Mouse (Mus musculus): ENCODE data around the gene Dmwd. TPM values are rescaled to one million over a fixed set of nuclear protein-coding genes. Genes with fewer than 3 reads are reported as not detected.

Gene Dmwd
- 0.92 TPM for total RNA-seq (2023)

GRCm38 (mm10) chr7:19075723-19076585, at the start of gene Dmwd:
TSS of gene Dmwd (plus strand) at chr7:19076227.

DNA sequence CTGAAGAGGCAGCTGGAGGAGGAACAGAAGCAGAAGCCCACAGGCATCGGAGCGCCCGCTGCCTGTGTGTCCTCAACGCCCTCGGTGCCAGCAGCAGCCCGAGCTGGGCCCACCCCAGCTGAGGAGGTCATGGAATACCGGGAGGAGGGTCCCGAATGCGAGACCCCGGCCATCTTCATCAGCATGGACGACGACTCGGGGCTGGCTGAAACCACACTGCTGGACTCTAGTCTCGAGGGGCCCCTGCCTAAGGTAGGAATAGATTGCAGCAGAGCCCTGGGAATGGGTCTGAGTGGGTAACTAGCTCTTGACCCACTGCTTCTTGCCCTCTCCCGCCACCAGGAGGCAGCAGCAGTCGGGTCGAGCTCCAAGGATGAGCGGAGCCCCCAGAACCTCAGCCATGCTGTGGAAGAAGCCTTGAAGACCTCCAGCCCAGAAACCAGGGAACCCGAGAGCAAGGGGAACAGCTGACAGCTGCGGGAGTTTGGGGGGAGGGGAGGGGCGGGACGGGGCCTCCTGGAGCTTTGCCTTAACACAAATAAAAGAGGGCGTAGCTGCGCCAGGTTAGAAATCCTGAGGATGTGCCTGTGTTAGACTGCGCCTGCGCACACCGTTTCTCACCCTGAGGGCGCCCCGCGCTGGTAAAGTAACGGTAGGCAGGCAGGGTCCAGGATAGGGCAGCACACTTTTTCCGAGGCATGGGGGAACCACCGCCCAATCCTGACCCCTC, 21.8 kb upstream of the Dmwd start, which contains the start of gene Rsph6a:
Gene Rsph6a (plus strand): TSS at position 644 of the 730 bp plus-strand sequence.

DNA sequence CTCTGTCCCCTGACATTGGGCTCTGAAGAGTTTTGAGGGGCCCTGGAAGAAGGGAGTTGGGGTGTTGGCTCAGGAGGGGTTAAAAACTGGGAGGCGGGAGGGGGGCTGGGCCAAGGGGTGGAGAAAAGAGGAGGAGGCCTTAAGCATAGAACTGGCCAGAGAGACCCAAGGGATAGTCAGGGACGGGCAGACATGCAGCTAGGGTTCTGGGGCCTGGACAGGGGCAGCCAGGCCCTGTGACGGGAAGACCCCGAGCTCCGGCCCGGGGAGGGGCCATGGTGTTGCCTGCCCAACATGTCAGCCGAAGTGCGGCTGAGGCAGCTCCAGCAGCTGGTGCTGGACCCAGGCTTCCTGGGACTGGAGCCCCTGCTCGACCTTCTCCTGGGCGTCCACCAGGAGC, 7.7 kb downstream of the Dmwd start, which contains the start of gene Dmpk:
Gene Dmpk (plus strand): TSS at position 149 of the 400 bp plus-strand sequence.

GRCm38 (mm10) chr7:19094471-19094825, 18.4 kb downstream of the Dmwd start, which contains the start of gene Six5:
TSS of gene Six5 (plus strand) at chr7:19094594.

GRCm38 (mm10) chr7:19118028-19118771, 42.2 kb downstream of the Dmwd start, which contains the start of gene Gm4969:
TSS of gene Gm4969 (minus strand) at chr7:19118368.

GRCm38 (mm10) chr7:19119631-19120429, 43.8 kb downstream of the Dmwd start, which contains the start of gene Fbxo46:
TSS of gene Fbxo46 (plus strand) at chr7:19119859.

Other genes with a start within 250 kb of the Dmwd start
- gene Mill2, start 236.3 kb upstream of the Dmwd start, total RNA-seq (2023): 0.21 TPM
- gene Pglyrp1, start 204.9 kb upstream of the Dmwd start, total RNA-seq (2023): 14.8 TPM
- 24.9 TPM for gene Ccdc61, start 165.8 kb upstream of the Dmwd start, total RNA-seq (2023)
- not detected for gene Nova2, start 150.3 kb upstream of the Dmwd start, total RNA-seq (2023)
- gene Nanos2, start 88.8 kb upstream of the Dmwd start, total RNA-seq (2023): not detected
- 1.2 TPM for gene Mypop, start 85.0 kb upstream of the Dmwd start, total RNA-seq (2023)
- 30.5 TPM for gene Irf2bp1, start 72.2 kb upstream of the Dmwd start, total RNA-seq (2023)
- gene Foxa3, start 52.7 kb upstream of the Dmwd start, total RNA-seq (2023): not detected
- gene Sympk, start 51.9 kb upstream of the Dmwd start, total RNA-seq (2023): 102 TPM
- 0.35 TPM for gene Rsph6a, start 21.5 kb upstream of the Dmwd start, total RNA-seq (2023)
- 2.2 TPM for gene Dmpk, start 7.6 kb downstream of the Dmwd start, total RNA-seq (2023)
- gene Six5, start 18.4 kb downstream of the Dmwd start, total RNA-seq (2023): 0.50 TPM
- not detected for gene Gm4969, start 42.1 kb downstream of the Dmwd start, total RNA-seq (2023)
- 22.5 TPM for gene Fbxo46, start 43.6 kb downstream of the Dmwd start, total RNA-seq (2023)
- 14.9 TPM for gene Qpctl, start 73.1 kb downstream of the Dmwd start, total RNA-seq (2023)
- gene Snrpd2, start 73.5 kb downstream of the Dmwd start, total RNA-seq (2023): 85.5 TPM
- not detected for gene Gipr, start 89.9 kb downstream of the Dmwd start, total RNA-seq (2023)
- gene Eml2, start 100.2 kb downstream of the Dmwd start, total RNA-seq (2023): 21.9 TPM
- not detected for gene Gpr4, start 136.3 kb downstream of the Dmwd start, total RNA-seq (2023)
- gene Opa3, start 152.1 kb downstream of the Dmwd start, total RNA-seq (2023): 42.7 TPM
- gene Vasp, start 195.6 kb downstream of the Dmwd start, total RNA-seq (2023): 277 TPM
- gene Ppm1n, start 203.8 kb downstream of the Dmwd start, total RNA-seq (2023): 0.89 TPM
- gene Rtn2, start 206.4 kb downstream of the Dmwd start, total RNA-seq (2023): not detected
- gene Fosb, start 233.8 kb downstream of the Dmwd start, total RNA-seq (2023): 869 TPM

Measured in CD4-positive naive resting alpha-beta T cell, adult 57 days (primary cell).